Mouse (Mus musculus) kidney, adult 9 months (tissue): ENCODE measurements at regions not wholly inside any gene's neighbourhood (a gene's known extent, or its start where the extent isn't known, plus 50 kb on each side); places are given as distances from the start of the nearest gene placed in this dataset.

Experiments
- DNase-seq: peaks from one replicate; pipeline ENCODE4 v3.0.0; 2022

- no peak for DNase-seq
These were observed 222.8 kb upstream of the 4931408C20Rik start for GRCm38 (mm10) chr1:26909926-26910665.

DNA sequence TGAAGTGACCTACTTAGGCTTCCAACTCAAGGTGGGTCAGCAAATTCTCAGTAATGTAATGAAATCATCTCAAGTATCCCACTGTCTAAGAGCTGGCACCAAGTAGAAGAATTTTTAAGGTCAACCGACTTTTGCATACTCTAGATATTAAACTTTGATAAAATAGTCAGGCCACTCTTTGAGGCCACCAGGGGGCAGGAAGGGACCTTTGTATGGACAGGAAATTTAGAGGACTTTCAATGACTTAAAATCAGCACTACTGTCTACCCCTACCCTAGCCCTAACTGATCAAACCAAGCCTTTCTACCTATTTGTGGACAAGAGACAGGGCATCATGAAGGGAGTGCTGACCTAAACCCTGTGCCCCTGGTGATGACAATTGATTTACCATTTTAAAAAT is 215.0 kb upstream of the 4931408C20Rik start:
- DNase-seq: peak; percentile 3

DNA sequence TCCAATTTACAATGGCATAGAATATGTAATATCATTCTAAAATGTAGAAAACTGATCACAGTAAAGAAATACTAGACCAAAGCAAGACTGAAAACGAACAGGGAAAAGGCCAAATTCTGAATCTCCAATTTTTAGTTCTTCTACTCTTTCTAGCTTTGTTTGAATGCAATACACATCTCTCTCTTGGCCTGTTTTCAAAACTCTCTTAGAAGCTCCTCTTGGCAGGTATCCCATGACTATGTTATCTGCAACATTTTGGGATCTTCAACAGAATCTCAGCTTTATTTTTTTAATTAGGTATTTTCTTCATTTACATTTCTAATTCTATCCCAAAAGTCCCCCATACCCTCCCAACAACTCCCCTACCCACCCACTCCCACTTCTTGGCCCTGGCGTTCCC is 170.2 kb upstream of the 4931408C20Rik start:
- no peak for DNase-seq

GRCm38 (mm10) chr1:26853802-26854201 is 166.5 kb upstream of the 4931408C20Rik start:
- DNase-seq: no peak

DNA sequence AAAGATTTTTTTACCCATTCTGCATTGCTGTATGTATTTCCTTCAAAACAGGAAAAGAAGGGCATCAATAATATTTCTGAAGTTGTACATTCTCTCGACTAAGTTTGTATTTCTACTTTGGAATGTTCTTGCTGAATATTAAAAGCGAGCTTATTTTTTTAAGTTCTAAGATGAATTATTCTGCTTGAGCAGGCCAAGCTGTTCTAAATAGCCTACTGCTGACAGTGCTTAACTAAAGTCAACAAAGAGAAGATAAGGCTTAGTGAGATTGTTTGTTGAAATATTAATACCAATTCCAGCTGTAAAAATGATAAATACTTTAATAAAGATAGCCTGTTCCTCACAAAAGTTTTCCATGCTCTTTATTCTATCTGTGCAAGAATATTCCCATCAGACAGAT is 122.0 kb upstream of the 4931408C20Rik start:
- peak; percentile 5 for DNase-seq

DNA sequence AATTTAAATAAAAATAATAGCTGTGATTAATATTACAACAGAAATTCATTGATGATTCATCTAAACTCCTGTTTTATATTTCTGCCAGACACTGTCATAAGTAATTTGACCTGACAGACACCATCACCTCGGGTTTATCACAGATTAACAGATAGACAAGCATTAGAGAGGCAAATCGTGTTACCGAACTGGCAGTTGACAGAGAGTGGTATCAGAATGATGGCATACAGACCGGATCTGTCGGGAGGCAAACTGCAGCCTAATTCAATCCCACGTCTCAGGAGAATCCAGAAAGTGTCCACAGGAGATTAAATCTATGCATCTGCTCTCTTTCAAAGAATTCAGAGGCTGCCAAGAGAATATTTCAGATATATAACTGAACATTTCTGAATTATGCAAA is 77.8 kb upstream of the 4931408C20Rik start:
- no peak for DNase-seq
